Mouse (Mus musculus): ENCODE data around the gene Wnt7a. TPM values are rescaled to one million over a fixed set of nuclear protein-coding genes. Genes with fewer than 3 reads are reported as not detected.

Wnt7a gene
- polyA plus RNA-seq, 1 experiment from 2014 or later = 22.7 TPM

DNA sequence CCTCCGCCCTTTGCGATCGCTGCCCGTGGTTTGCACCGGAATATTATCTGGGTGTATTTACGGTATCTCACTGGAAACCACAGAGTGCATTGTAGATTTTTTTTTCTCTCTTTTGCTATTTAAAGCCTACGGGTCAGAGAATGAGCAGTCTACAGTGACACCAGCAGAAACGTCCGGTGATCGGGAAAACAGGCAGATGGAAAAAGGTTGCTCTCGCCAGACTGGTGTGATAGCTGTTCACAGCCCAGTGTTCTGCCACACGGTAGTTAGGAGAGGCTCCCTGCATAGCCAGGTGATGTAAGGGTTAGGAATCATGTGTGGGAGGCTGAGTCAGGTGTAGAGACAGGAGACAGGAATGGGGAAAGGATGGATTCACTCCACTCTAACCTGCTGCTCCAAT is 10.6 kb downstream of the Wnt7a start:
- Histone ChIP-seq H3K9ac (replicated peaks; ENCODE audit: low read depth, low read length) (no peak overlapping the region), H3K36me3 (ENCODE audit: control insufficient read depth, insufficient read depth) (peaks cover 3% of the 10 kb centered on the region; the same call in 1 of the 2 replicates), H3K4me3 (replicated peaks; ENCODE audit: low read length) (no peak overlapping the region), H3K4me1 (replicated peaks; ENCODE audit: control insufficient read depth, insufficient read depth, low read length) (peaks cover 22% of the 10 kb centered on the region), H3K9me3 (ENCODE audit: control insufficient read depth, low read length) (no peaks in the 10 kb centered on the region), H3K27me3 (replicated peaks; ENCODE audit: control insufficient read depth, insufficient read depth, low read length) (no peaks in the 10 kb centered on the region), H3K27ac (ENCODE audit: low read length) (no peak overlapping the region), H3K4me2 (ENCODE audit: low read length) (no peak overlapping the region)
- no peak for ATAC-seq
- WGBS = 82% methylated on average over 12 of the region's 12 CpGs

DNA sequence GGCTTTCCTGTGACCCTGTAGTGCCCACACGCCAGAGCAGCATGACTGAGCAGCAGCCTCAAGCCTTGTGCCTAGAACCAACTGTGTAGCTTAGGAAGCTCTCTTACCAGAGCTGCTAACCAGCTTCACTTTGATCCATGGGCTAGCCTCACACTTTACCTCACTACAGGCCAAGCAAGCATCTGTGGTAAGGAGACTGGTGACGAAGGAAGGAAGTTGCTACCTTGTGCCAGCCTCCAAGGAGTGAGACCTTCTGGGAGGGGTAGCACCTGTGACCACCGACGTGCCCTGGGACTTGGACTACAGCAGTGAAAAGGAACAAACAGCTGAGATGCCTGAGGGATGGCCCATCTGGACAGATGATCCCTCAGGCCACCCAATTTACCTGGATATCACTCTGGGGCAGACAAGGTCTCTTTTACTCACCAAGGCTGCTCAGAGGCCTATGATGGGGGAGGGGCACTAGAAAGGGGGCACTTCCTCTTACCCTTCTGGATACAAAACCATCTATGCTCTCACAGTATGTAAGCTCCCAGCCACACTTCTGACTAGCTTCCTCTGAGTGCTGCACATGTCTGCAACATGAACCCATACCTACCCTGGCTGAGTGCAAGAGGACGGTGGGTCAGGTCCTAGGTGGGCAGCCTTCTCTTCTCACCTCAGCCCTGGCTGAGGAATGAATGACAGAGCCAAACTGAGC is 18.5 kb downstream of the Wnt7a start:
- no peaks in the 10 kb centered on the region for H3K4me1 ChIP-seq (replicated peaks; ENCODE audit: control insufficient read depth, insufficient read depth, low read length)
- no peaks in the 10 kb centered on the region for H3K9me3 ChIP-seq (ENCODE audit: control insufficient read depth, low read length)
- ATAC-seq = no peak
- H3K4me2 ChIP-seq (ENCODE audit: low read length) = no peak overlapping the region
- H3K27ac ChIP-seq (ENCODE audit: low read length) = no peak overlapping the region
- H3K9ac ChIP-seq (replicated peaks; ENCODE audit: low read depth, low read length) = no peak overlapping the region
- H3K4me3 ChIP-seq (replicated peaks; ENCODE audit: low read length) = no peak overlapping the region
- no peaks in the 10 kb centered on the region for H3K27me3 ChIP-seq (replicated peaks; ENCODE audit: control insufficient read depth, insufficient read depth, low read length)
- peaks cover 10% of the 10 kb centered on the region for H3K36me3 ChIP-seq (ENCODE audit: control insufficient read depth, insufficient read depth)
- 94% methylated on average over 5 of the region's 5 CpGs for WGBS

DNA sequence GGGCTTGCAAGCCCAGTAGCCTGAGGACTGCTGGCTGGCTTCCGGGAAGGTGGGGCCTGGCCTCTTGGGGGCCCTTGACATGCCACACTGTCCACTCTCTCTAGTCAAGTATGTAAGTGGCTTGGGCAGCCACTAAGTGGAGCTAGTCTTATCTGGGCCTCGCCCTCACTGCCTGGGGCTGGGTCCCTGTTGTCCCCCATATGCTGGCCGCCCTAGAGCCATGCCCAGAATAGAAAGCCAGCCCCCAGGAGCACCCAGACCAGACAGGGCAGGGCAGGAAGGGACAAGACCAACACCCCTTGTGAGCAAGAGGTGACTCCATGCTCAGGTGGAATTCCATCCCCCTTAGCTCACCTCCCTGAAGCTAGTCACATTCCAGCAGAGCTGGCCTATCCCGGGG is 22.0 kb downstream of the Wnt7a start:
- Histone ChIP-seq H3K4me3 (replicated peaks; ENCODE audit: low read length) (no peak overlapping the region), H3K27me3 (replicated peaks; ENCODE audit: control insufficient read depth, insufficient read depth, low read length) (no peaks in the 10 kb centered on the region), H3K9me3 (ENCODE audit: control insufficient read depth, low read length) (no peaks in the 10 kb centered on the region), H3K36me3 (ENCODE audit: control insufficient read depth, insufficient read depth) (peaks cover 7% of the 10 kb centered on the region; the same call in 1 of the 2 replicates), H3K4me2 (ENCODE audit: low read length) (no peak overlapping the region), H3K9ac (replicated peaks; ENCODE audit: low read depth, low read length) (no peak overlapping the region), H3K4me1 (replicated peaks; ENCODE audit: control insufficient read depth, insufficient read depth, low read length) (no peaks in the 10 kb centered on the region), H3K27ac (ENCODE audit: low read length) (no peak overlapping the region)
- no peak for ATAC-seq
- WGBS = 81% methylated on average over 4 of the region's 4 CpGs

DNA sequence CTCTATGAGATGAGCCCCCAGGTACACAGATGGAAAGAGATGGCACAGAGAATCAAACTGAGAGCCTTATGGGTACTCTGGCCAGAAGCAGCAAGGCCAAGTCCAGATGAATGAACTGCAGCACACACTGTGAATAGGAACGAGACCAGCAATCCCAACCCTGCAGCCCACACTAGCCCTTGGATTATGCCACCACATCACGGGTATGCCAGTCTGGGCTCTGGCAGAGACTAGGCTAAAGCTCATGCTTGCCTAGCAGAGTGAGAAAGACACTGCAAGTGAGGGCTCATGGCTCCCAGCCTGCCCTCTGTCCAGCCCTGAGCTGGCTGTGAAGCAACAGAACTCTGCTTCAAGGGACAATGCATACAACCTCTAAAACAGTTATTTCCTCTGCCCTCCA is 26.7 kb downstream of the Wnt7a start:
- H3K27ac ChIP-seq (ENCODE audit: low read length) = no peak overlapping the region
- ATAC-seq = no peak
- no peak overlapping the region for H3K9ac ChIP-seq (replicated peaks; ENCODE audit: low read depth, low read length)
- WGBS = 82% methylated on average over 2 of the region's 2 CpGs
- H3K4me1 ChIP-seq (replicated peaks; ENCODE audit: control insufficient read depth, insufficient read depth, low read length) = peaks cover 3% of the 10 kb centered on the region
- H3K9me3 ChIP-seq (ENCODE audit: control insufficient read depth, low read length) = no peaks in the 10 kb centered on the region
- H3K4me2 ChIP-seq (ENCODE audit: low read length) = no peak overlapping the region
- no peaks in the 10 kb centered on the region for H3K36me3 ChIP-seq (ENCODE audit: control insufficient read depth, insufficient read depth)
- H3K4me3 ChIP-seq (replicated peaks; ENCODE audit: low read length) = no peak overlapping the region
- H3K27me3 ChIP-seq (replicated peaks; ENCODE audit: control insufficient read depth, insufficient read depth, low read length) = no peaks in the 10 kb centered on the region

DNA sequence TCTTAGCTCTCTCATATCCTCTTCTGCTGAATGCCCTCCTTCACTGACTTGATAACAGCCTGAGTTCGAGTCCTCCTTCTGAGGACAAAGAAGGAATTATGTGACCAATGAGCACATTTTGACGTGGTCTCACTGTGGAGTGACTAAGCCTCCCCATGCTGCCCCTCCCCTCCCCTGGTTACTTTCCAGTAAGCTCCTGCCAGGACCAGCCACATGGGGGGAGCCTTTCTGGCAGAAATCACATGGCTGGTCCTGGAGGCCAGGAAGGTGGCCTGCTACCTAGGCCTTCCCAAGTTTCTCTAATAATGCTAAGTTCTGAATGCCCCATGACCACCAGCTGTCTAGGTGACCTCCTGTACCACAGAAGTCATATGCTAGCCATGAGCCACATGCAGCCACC is 27.3 kb downstream of the Wnt7a start:
- Histone ChIP-seq H3K9ac (replicated peaks; ENCODE audit: low read depth, low read length) (no peak overlapping the region), H3K27ac (ENCODE audit: low read length) (no peak overlapping the region), H3K4me3 (replicated peaks; ENCODE audit: low read length) (no peak overlapping the region), H3K27me3 (replicated peaks; ENCODE audit: control insufficient read depth, insufficient read depth, low read length) (no peaks in the 10 kb centered on the region), H3K9me3 (ENCODE audit: control insufficient read depth, low read length) (no peaks in the 10 kb centered on the region), H3K36me3 (ENCODE audit: control insufficient read depth, insufficient read depth) (no peaks in the 10 kb centered on the region), H3K4me1 (replicated peaks; ENCODE audit: control insufficient read depth, insufficient read depth, low read length) (peaks cover 9% of the 10 kb centered on the region), H3K4me2 (ENCODE audit: low read length) (no peak overlapping the region)
- 42% methylated on average over 2 of the region's 2 CpGs for WGBS
- ATAC-seq = no peak

DNA sequence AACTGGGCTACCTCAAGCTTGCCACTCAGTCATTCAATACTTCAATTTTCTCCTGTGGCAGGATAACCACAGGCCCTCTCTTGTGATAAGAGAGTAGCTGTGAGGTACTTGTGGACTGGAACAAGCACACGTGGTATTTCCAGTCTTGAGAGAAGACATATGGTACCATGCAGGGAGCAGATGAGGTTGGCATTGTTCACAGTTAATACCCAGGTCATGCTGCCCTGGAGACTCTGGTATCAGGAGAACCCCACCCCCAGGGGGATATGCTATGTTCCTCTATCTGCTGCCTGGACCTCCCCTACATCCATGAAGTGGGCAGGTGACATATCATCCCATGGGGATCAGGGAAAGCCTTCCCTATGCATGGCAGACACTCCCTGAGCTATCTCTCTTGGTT is 27.9 kb downstream of the Wnt7a start:
- H3K9me3 ChIP-seq (ENCODE audit: control insufficient read depth, low read length) = no peaks in the 10 kb centered on the region
- H3K27me3 ChIP-seq (replicated peaks; ENCODE audit: control insufficient read depth, insufficient read depth, low read length) = no peaks in the 10 kb centered on the region
- 85% methylated on average over 1 of the region's 1 CpGs for WGBS
- H3K36me3 ChIP-seq (ENCODE audit: control insufficient read depth, insufficient read depth) = no peaks in the 10 kb centered on the region
- no peak overlapping the region for H3K27ac ChIP-seq (ENCODE audit: low read length)
- no peak overlapping the region for H3K4me2 ChIP-seq (ENCODE audit: low read length)
- H3K4me1 ChIP-seq (replicated peaks; ENCODE audit: control insufficient read depth, insufficient read depth, low read length) = peaks cover 11% of the 10 kb centered on the region
- ATAC-seq = no peak
- no peak overlapping the region for H3K9ac ChIP-seq (replicated peaks; ENCODE audit: low read depth, low read length)
- H3K4me3 ChIP-seq (replicated peaks; ENCODE audit: low read length) = no peak overlapping the region

DNA sequence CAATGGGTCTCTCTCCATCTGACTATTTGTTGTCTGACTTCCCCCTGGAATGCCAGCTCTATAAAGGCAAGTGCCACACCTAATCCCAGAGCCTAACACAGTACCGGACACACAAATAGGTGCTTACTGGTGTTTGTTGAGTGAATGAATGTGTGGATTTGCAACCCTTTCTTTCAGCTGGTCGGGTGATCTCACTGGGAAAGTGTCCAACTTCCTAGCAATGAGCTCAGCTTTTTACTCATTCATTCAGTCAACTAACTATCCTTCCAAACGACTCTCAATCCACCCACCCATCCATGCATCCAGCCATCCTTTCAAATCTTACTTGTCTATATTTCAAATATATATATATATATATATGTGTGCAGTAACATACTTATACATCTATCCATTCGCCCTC is 31.3 kb downstream of the Wnt7a start:
- Histone ChIP-seq H3K4me3 (replicated peaks; ENCODE audit: low read length) (no peak overlapping the region), H3K27me3 (replicated peaks; ENCODE audit: control insufficient read depth, insufficient read depth, low read length) (no peaks in the 10 kb centered on the region), H3K4me1 (replicated peaks; ENCODE audit: control insufficient read depth, insufficient read depth, low read length) (peaks cover 11% of the 10 kb centered on the region), H3K9me3 (ENCODE audit: control insufficient read depth, low read length) (no peaks in the 10 kb centered on the region), H3K9ac (replicated peaks; ENCODE audit: low read depth, low read length) (no peak overlapping the region), H3K36me3 (ENCODE audit: control insufficient read depth, insufficient read depth) (0 out of 2 replicates have a peak, but pooled peaks cover 2% of the 10 kb centered on the region), H3K27ac (ENCODE audit: low read length) (peak overlapping the region; percentile 24; the same call in 1 of the 2 replicates), H3K4me2 (ENCODE audit: low read length) (no peak overlapping the region)
- WGBS = 40% methylated on average over 4 of the region's 4 CpGs
- ATAC-seq = no peak; the same call in 1 of the 2 replicates

DNA sequence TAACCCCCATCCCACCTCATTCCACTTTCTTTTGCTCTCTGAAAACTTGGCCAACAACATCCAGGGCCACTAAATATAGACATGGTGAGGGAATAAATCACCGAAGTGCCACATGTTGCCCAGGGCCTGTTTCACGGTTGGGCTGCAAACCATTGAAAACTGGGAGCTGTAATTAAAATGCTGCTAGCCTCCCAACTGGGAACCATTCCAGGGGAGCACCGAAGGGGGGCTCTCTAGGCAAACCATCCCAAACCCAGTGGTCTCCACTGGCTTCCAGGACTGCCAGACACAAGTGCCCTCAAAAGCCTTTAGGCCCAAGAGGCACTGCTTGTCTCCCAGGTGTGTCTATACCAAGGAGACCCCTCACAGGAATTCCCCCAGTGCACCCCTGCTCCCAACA is 31.9 kb downstream of the Wnt7a start:
- Histone ChIP-seq H3K9ac (replicated peaks; ENCODE audit: low read depth, low read length) (no peak overlapping the region), H3K36me3 (ENCODE audit: control insufficient read depth, insufficient read depth) (0 out of 2 replicates have a peak, but pooled peaks cover 2% of the 10 kb centered on the region), H3K4me2 (ENCODE audit: low read length) (no peak overlapping the region), H3K27ac (ENCODE audit: low read length) (peak overlapping the region; percentile 24), H3K9me3 (ENCODE audit: control insufficient read depth, low read length) (no peaks in the 10 kb centered on the region), H3K4me3 (replicated peaks; ENCODE audit: low read length) (no peak overlapping the region), H3K27me3 (replicated peaks; ENCODE audit: control insufficient read depth, insufficient read depth, low read length) (no peaks in the 10 kb centered on the region), H3K4me1 (replicated peaks; ENCODE audit: control insufficient read depth, insufficient read depth, low read length) (peaks cover 11% of the 10 kb centered on the region)
- WGBS = 21% methylated on average over 3 of the region's 3 CpGs
- peak; percentile 80 for ATAC-seq

DNA sequence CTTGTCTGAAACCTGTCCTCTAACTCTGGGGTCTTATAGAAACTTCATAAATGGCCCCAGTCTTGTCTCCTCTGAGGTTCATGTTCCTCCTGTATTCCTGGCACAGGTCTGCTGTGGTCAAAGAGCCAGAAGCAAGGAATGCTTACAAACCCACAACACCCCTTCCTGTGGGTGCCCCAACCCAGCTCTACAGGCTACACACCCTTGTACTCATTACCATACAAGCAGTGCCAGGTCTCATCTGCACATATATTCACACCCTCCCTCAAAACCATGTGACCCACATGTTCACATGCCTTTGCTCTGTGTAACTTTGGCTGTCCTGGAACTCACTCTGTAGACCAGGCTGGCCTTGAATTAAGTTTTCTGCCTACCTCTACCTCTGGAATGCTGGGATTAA is 38.2 kb downstream of the Wnt7a start:
- no peaks in the 10 kb centered on the region for H3K9me3 ChIP-seq (ENCODE audit: control insufficient read depth, low read length)
- no peak overlapping the region for H3K4me3 ChIP-seq (replicated peaks; ENCODE audit: low read length)
- no peak overlapping the region for H3K9ac ChIP-seq (replicated peaks; ENCODE audit: low read depth, low read length)
- H3K4me1 ChIP-seq (replicated peaks; ENCODE audit: control insufficient read depth, insufficient read depth, low read length) = no peaks in the 10 kb centered on the region; the same call in none of the 2 replicates
- H3K36me3 ChIP-seq (ENCODE audit: control insufficient read depth, insufficient read depth) = 0 out of 2 replicates have a peak, but pooled peaks cover 2% of the 10 kb centered on the region
- no peak overlapping the region for H3K27ac ChIP-seq (ENCODE audit: low read length)
- ATAC-seq = peak; percentile 24; the same call in 1 of the 2 replicates
- no peaks in the 10 kb centered on the region for H3K27me3 ChIP-seq (replicated peaks; ENCODE audit: control insufficient read depth, insufficient read depth, low read length)
- H3K4me2 ChIP-seq (ENCODE audit: low read length) = no peak overlapping the region
